Mouse (Mus musculus) embryonic fibroblast, embryonic 13.5 days (primary cell): ENCODE data around the gene Ndufa4. TPM values are rescaled to one million over a fixed set of nuclear protein-coding genes. Genes with fewer than 3 reads are reported as not detected.

Experiments used
- H3K27ac ChIP-seq: 2 replicates; pipeline ENCODE4 v1.5.1; 2012; ENCODE audit warnings: low read length, control low read depth, inconsistent platforms; ENCODE audit not compliant: insufficient read depth
- H3K4me1 ChIP-seq: 2 replicates; pipeline ENCODE4 v1.6.1; 2011; ENCODE audit warnings: low read length; ENCODE audit not compliant: control insufficient read depth, insufficient read depth
- H3K4me3 ChIP-seq: 2 replicates; pipeline ENCODE4 v1.5.1; 2011; ENCODE audit warnings: mild to moderate bottlenecking, control low read depth, low read length; ENCODE audit not compliant: insufficient read depth
- CTCF ChIP-seq: IDR thresholded peaks from 2 replicates; pipeline ENCODE4 v1.5.1; 2011; ENCODE audit warnings: mild to moderate bottlenecking, control low read depth, low read length, moderate library complexity, borderline replicate concordance; ENCODE audit not compliant: insufficient read depth
- POLR2A ChIP-seq: IDR thresholded peaks from 2 replicates; pipeline ENCODE4 v1.6.1; 2011; ENCODE audit warnings: low read depth, mild to moderate bottlenecking, control low read depth, low read length, moderate library complexity
- polyA plus RNA-seq: library from polyadenylated mRNA; stranded (reverse); fragments of >200 nt; gene quantifications from 2 replicates; pipeline ENCODE4 v1.2.4, GENCODE M21; 2011; ENCODE audit warnings: low read depth; ENCODE audit not compliant: missing spikeins, insufficient read length

Gene Ndufa4
- 653 and 679 TPM in 2 replicates for polyA plus RNA-seq

DNA sequence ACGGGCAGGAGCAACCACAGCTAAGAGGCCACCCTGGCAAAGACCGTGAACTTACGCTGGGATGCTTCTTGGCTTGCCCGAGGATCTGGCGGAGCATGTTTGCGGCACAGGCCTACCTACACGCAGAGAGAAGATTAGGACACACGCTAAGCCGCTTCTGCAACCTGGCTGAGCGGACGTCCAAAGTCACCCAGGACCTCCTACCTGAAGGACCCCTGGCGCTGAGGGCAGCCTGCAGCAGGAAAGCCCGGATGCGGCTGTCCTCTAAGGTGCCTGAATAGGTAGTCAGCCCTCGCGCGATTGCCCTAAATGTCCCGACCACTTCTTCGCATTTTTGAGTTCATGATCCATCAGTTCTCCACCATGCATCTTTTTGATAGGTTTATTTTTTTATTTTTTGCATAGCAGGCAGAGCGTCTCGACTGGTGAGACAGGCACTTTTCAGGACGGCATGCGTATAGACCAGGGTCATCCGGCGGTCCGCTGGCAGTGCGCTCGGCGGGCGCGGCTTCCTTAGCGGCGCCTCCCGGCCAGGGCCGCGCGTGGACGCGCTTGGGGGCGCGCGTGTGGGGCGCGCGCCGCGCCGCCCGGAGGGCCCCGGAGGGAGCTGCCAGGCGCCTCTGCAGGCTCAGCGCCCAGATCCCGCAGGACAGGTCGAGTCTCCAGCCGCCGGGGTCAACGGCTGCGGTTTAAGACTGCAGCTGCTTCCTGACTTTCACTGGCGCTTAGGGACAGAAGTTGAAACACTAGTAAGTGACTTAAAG is at the start of gene Ndufa4, which contains the start of gene Phf14:
Gene Ndufa4, minus strand, starts transcription at position 229 of the 764 bp plus-strand sequence.
Gene Phf14, plus strand, starts transcription at position 541 of the 764 bp plus-strand sequence.
- 0 out of 2 replicates have a peak, but pooled peaks cover 3% of the 10 kb centered on the region for H3K4me1 ChIP-seq
- TF ChIP-seq POLR2A (peak; percentile 99), CTCF (no peak)
- H3K27ac ChIP-seq, result peak within 1 kb of the TSS; percentile 70
- H3K4me3 ChIP-seq, result peak within 1 kb of the TSS; percentile 77

DNA sequence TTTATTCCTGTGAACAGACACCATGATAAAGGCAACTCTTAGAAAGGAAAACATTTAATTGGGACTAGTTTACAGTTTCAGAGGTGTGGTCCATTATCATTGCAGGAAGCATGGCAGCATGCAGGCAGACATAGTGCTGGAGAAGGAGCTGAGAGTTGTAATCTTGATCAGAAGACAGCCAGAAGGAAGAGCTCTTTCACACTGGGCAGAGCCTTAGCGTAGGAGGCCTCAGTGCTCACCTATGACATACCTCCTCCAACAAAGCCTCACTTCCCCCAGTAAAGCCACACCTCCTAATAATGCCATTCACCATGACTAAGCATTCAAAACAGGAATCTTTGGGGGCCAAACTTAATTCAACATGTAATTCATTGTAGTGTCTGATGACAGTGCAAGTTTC is 40.8 kb upstream of the Ndufa4 start:
- Histone ChIP-seq H3K4me3 (no peak overlapping the region), H3K4me1 (no peaks in the 10 kb centered on the region), H3K27ac (no peak overlapping the region)
- TF ChIP-seq POLR2A, result no peak
- TF ChIP-seq CTCF, result no peak

DNA sequence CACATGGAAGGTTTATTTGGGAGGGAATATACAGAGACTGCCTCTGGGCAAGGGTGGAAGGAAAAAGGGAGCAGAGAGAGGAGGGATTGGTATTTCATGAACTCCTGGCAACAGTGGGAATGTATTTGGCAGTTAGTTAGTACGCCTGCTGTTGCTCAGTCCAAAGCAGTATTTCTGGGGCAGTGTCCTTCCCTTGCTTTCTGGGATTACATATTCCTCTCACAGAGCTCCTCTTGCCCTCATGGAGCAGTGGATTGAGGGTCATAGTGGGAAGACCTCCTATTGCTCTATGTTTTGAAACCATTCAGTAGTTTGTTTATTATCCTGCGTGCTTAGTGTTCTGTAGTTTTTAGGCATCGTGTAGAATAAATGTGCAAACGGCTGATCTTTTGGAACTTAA is 34.8 kb upstream of the Ndufa4 start:
- Histone ChIP-seq H3K4me3 (no peak overlapping the region), H3K27ac (no peak overlapping the region), H3K4me1 (no peaks in the 10 kb centered on the region)
- TF ChIP-seq CTCF (no peak), POLR2A (no peak)

GRCm38 (mm10) chr6:11940895-11941294 is 33.6 kb upstream of the Ndufa4 start:
- H3K4me1 ChIP-seq, result no peaks in the 10 kb centered on the region
- TF ChIP-seq POLR2A (no peak), CTCF (no peak)

DNA sequence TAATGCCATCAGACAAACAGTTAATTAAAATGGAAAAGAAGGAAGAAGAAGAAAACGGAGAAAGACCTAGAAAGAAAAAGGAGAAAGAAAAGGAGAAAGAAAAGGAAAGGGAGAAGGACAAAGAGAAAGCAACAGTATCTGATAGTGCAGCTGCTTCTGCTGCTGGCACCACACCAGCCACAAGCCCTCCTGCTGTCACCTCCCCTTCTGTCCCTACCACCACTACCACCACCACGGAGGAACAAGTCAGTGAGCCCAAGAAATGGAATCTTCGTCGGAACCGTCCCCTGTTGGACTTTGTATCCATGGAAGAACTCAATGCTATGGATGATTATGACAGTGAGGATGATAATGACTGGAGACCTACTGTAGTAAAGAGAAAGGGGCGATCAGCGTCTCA is 26.1 kb upstream of the Ndufa4 start:
- H3K27ac ChIP-seq, result no peak overlapping the region
- no peak overlapping the region for H3K4me3 ChIP-seq
- no peak for TF ChIP-seq POLR2A
- no peak for TF ChIP-seq CTCF
- no peaks in the 10 kb centered on the region for H3K4me1 ChIP-seq

More at GRCm38 (mm10) chr6:11940895-11941294, 33.6 kb upstream of the Ndufa4 start:
- no peak overlapping the region for H3K27ac ChIP-seq
- no peak overlapping the region for H3K4me3 ChIP-seq

- TF ChIP-seq POLR2A (no peak), CTCF (no peak)
- H3K4me3 ChIP-seq, result no peak overlapping the region
- H3K4me1 ChIP-seq, result no peaks in the 10 kb centered on the region; the same call in 1 of the 2 replicates
- H3K27ac ChIP-seq, result no peak overlapping the region
Measured at GRCm38 (mm10) chr6:11927485-11927884, 20.2 kb upstream of the Ndufa4 start.

- peak; percentile 63 for TF ChIP-seq POLR2A
- TF ChIP-seq CTCF, result no peak
- Histone ChIP-seq H3K27ac (no peak overlapping the region), H3K4me3 (peak overlapping the region; percentile 85), H3K4me1 (no peaks in the 10 kb centered on the region; the same call in 1 of the 2 replicates)
Measured at GRCm38 (mm10) chr6:11926082-11926595, 18.8 kb upstream of the Ndufa4 start.

GRCm38 (mm10) chr6:11925496-11926041 is 18.3 kb upstream of the Ndufa4 start:
- peak overlapping the region; percentile 85 for H3K4me3 ChIP-seq
- peak overlapping the region; percentile 82 for H3K27ac ChIP-seq
- no peaks in the 10 kb centered on the region; the same call in 1 of the 2 replicates for H3K4me1 ChIP-seq
- TF ChIP-seq POLR2A, result peak; percentile 73
- TF ChIP-seq CTCF, result no peak

DNA sequence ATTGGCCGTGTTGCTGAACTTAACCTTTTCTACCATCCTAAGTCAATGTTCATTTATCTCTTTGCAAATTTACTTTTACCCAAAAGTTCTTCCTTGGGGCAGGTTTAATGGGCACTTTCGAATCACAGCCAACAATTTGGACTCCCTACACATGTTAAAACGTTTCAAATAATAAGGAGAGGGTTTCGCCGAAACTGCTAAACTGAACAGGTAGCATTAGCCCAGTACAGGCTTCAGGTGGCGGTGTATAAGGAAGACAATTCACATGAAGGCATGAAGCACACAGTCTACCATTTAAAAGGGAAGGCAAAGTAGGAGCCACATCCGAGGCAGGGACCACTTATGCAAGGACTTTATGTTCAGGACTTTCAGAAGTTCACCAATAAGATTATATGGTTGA is 873 bp upstream of the Ndufa4 start:
- 0 out of 2 replicates have a peak, but pooled peaks cover 3% of the 10 kb centered on the region for H3K4me1 ChIP-seq
- no peak overlapping the region for H3K27ac ChIP-seq
- no peak for TF ChIP-seq POLR2A
- peak overlapping the region; percentile 62; the same call in 1 of the 2 replicates for H3K4me3 ChIP-seq

DNA sequence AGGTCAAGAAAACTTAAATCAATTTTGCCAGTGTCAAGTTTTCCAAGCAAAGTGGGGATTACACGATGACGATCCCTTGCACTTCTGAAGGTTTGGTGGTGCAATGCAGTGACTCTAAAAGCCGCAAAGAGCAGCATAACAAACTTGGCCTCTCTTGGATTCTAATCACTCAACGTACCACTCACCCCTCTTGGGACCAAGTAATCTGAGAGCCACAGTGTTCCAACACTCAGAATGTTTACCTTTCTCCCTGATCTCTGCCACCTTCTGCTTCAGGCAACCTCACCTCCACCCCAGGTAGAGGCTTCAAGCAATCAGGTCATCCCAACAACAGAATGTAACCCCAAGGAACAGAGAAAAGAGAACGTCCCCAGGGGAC is 418 bp downstream of the Ndufa4 start:
- peak overlapping the region; percentile 4; the same call in 1 of the 2 replicates for H3K27ac ChIP-seq
- H3K4me3 ChIP-seq, result peak overlapping the region; percentile 77
- peaks cover 3% of the 10 kb centered on the region; the same call in 1 of the 2 replicates for H3K4me1 ChIP-seq
- no peak for TF ChIP-seq CTCF
- TF ChIP-seq POLR2A, result no peak
